Mouse (Mus musculus) urinary bladder, adult 18-20 months (tissue): Measurements from ENCODE around the gene Arhgef25.
"Not testable (repeated sequence)": the region's sequence is repeated elsewhere in the genome, so short reads cannot be mapped to it uniquely, and the experiment has no call there.

Experiments used
- DNase-seq, 2 experiments: peaks; one replicate each; pipeline ENCODE4 v3.0.0; 2022; ENCODE audit warnings: low spot score in 2 of 2, mixed read lengths in 2 of 2

Gene Arhgef25

GRCm38 (mm10) chr10:127204589-127204988 lies 14.7 kb upstream of the Arhgef25 start:
- no peak for DNase-seq

GRCm38 (mm10) chr10:127203106-127203505 lies 13.2 kb upstream of the Arhgef25 start:
- no peak for DNase-seq

DNA sequence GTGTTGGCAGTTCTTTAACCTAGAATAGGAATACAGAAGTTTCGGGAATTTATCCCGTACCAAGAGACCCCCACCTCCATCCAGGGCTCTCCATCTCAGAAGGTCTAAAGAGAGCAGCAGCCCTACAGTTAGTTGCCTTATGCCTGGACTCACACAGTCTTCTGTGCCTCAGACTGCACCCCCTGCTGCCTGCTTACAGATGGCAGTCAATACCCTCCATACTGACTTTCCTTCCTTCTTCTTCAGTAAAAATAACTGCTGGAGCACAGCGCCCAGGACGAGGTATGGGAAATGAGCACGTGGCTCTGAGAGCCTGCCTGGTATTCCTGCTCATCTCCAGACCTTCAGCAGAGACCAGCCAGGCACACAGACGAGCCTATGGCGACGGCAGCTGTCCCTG lies 10.4 kb upstream of the Arhgef25 start:
- DNase-seq: no peak

- DNase-seq: no peak
Observed at GRCm38 (mm10) chr10:127199474-127199873, 9.6 kb upstream of the Arhgef25 start.

DNA sequence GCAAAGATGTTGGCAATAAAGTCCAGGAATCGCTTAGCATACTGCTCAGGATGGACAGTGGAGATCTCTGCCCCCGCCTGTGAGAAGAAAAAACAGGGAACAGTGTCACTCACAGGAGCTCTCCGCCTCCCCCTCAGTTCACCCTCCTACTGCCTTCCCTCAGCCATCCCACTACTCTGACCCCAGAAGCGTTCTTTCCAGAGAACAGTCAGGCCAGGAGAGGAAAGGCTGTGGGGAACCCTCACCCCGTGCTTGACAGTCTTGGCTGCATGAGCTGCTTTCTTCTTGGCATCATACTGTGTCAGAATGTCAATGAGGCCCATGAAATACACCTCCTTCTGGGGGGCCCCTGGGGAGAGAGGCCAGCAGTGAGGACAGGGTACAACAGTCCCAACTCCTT lies 9.2 kb upstream of the Arhgef25 start:
- DNase-seq: no peak

- DNase-seq: no peak
Observed at GRCm38 (mm10) chr10:127198492-127198891, 8.6 kb upstream of the Arhgef25 start.

GRCm38 (mm10) chr10:127197505-127198110 lies 7.7 kb upstream of the Arhgef25 start:
- DNase-seq: no peak

DNA sequence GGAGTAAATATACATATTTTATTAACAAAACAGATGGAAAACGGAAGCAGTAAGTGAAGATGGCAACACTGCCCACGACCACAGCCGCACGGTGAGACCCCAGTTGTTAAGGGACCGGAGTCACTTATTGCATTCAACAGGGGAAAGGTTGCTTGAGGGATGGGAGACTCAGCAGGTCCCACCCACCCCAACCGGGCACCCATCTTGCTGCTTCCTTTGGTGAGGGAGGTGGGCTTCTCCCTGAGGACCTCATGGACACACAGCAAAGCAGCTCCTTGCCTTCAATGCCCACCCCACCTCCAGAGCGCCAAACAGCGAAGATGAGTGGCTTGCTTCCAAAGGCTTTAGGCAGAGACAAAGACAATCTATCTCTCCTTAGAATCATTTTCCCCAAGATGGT lies 7.2 kb upstream of the Arhgef25 start:
- no peak for DNase-seq

DNA sequence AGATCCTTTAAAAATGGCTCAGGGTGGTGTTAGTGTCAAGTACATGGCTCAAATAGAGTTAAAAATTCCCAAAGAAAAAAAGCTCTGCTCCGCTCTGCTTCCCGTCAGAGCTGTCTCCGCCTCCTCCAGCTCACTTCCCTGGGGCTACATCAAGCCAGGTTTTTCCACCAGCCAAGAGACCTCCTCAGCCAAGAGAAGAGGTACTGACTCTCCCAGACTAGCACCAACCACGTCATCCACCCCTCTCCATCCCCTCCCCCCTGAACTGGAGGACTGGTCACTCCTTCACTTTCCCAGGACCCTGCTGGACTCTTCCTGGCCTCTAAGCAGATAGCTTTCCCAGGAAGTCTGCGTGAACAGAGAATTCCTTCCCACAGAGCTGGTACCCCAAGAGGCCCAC lies 6.5 kb upstream of the Arhgef25 start:
- DNase-seq: peak in 1 of 2 experiments; percentile 63

GRCm38 (mm10) chr10:127195328-127196129 lies 5.6 kb upstream of the Arhgef25 start, which contains the start of gene Dtx3:
Gene Dtx3, minus strand, starts transcription at chr10:127195728.
- DNase-seq: peak in 1 of 2 experiments; percentile 26

DNA sequence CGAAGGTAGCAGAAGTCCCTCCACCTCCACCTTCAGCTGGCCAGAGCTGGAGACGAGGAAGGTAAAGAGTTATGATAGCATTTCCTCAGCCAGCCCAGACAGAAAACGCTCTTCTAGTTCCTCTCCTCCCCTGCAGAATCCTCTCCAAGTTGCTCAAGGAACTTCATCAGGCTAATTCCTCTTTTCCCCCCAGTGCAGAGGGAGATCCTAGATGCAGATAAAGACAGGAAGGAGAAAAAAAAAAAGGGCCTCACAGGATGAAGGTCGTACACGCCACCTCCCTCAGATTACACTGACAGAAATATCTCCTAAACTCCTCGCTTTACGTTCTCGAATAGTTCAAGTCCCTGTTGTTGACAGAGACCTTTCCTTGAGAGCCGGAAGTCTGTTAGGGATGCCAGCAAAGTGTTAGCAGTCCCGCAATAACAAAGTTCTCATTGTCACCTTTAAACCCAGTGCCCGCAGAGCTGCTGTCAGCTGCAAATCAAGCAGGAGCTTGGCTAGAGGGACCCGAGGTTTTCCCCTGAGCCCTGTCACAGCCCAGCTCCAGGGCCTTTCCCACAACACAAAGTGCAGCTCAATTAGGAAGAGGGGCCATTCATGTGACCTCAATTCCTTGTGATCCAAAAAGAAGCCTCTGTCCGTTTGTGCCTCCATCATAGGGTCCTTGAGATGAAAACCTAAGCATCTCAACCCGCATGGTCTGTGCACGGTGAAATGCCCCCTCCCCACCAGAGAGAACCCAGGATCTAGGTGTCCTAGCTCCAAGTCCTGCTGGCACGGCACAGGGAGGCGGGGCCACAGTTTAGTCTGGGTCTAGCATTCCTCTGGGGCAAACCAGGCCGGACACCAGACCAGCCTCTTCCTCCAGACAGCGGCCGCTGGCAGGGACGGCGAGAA lies 4.8 kb upstream of the Arhgef25 start:
- peak; percentile 54 to 62 for DNase-seq

DNA sequence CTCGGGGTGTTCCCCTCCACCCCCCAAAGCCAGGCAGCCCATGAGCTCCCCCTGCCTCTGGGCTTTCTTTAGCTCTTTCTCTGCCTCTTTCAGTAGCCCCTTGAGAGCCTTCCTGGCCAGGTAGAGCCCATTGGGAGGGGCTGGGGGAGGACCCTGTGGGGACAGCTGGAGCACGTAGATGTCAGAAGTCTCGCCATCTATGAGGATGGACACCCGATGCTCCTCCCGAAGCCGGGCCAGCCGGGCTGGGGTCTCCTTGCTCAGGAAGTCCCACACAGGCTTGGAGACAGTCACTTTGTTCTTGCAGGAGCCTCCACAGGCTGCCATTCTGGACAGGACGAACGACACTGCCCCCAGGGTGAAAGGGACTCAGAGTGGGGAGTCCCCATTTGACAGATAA lies 3.1 kb upstream of the Arhgef25 start:
- no peak for DNase-seq

- not testable (repeated sequence) for DNase-seq
Observed at GRCm38 (mm10) chr10:127192057-127192328, 2.1 kb upstream of the Arhgef25 start.

- DNase-seq: no peak
Observed at GRCm38 (mm10) chr10:127191191-127192056, 1.5 kb upstream of the Arhgef25 start.

GRCm38 (mm10) chr10:127190398-127191190 lies 711 bp upstream of the Arhgef25 start:
- DNase-seq: no peak

DNA sequence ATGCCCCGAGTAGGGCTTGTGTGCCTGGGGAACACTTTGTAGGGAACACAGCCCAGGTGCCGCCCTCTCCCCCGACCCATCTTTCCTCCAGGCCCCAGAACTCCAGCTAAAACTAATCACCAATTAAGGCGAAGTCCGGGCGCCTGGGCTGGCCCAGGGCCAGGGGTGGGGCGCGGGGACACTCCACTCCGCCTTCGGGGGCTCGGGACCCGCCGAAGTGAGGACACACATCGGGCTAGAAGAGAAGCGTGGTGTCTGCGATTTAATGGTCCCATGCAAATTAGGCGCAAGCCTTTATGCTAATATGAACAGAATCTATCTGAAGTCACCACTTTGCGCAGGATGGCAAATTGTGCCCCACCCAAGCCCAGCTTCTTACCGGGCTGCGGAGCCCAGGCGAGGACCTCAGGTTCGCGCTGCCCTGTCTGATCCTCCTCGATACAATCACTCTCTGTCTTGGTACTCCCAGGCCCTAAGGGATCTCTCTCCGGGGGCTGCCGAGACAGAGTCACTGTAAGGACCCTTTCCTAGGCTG lies 700 bp downstream of the Arhgef25 start:
- DNase-seq: peak; percentile 40 to 43

GRCm38 (mm10) chr10:127188465-127189115 lies 1.3 kb downstream of the Arhgef25 start:
- peak; percentile 34 to 39 for DNase-seq

DNA sequence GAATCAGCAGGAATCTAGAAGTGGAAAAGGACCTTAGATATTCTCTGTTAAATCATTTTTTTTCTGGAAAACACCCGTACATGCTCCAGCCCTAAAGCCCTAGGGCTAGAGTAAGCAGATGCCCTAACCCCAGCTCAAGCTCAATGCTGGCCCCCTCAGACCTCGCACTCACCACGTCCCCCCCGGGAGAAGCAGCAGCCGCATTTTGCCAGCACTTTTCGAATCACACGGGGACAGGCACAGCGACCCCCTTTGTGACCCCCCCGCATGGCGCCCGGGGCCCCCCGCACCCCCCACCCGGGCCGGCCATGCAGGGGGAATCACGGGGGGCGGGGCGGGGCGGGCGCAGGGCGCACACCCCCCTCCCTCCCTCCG lies 1.8 kb downstream of the Arhgef25 start:
- DNase-seq: no peak

- DNase-seq: no peak
Observed at GRCm38 (mm10) chr10:127187371-127188078, 2.4 kb downstream of the Arhgef25 start.
